ENCODE assay signal across 12 mouse cellular contexts in the genomic region with DNA sequence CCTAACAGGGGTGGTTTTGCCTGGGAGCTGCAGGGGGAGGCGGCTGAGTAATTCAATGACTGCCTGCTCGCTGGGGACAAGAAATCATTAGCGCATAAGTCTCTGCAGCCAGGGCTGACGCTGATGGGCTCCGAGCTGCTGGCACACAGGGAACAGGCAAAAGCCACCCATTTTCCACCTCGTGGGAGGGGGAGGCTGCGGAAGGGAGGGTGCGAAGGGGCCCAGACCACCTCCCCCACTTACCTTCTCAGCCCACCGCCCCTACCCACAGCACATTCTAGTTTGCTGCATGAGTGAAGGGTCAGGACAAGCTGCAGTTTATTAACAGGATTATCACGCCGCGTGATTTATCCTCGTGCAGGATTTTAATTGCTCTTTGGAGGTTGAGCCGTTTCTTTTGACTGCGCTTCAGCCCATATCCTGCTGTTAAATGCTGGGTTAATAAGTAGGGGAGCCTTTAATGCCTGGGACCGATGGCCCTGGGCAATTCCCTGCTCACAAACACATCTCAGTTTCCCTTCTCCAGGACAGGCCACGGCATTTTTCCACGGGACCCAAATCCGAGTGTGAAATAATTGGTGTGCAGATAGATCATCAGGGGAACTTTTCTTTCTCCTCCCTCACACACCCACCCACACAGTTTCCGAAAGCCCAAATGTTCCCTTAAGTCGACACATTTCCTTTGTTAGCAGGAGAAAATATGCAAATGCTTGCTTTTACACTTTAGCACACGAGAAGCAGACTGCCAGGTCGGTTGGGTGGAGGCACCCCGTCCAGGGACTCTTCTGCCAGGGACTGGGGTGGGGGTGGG.
DNase-seq lines count a peak whose midpoint lies in the region; ATAC-seq and TF ChIP-seq lines count a peak whose summit lies in the region.
"Had no signal": no experiment of that assay in that cellular context is flagged by ENCODE, and none has a peak within 500 bp of the region (broad histone marks: within the 10 kb centered on the region; RNA-seq: fewer than 3 reads in every experiment).

No protein-coding gene starts in this region.

- ATAC-seq in forebrain, embryonic 16.5 days = peak; percentile 22; the same call in 1 of the 2 replicates
- ATAC-seq in kidney, embryonic 16.5 days (ENCODE audit: low FRiP score, low TSS enrichment) = peak; percentile 73
- ATAC-seq in neural tube, embryonic 12.5 days (ENCODE audit: low FRiP score, low read depth) = peak; percentile 60
- no peak for ATAC-seq in stomach, postnatal 0 days (ENCODE audit: low FRiP score, low TSS enrichment)

- WGBS in kidney, adult 2 months = 24% methylated on average over 24 of the region's 24 CpGs
- WGBS in forebrain, embryonic 16.5 days = 7% methylated on average over 24 of the region's 24 CpGs
- WGBS in kidney, embryonic 16.5 days = 13% methylated on average over 24 of the region's 24 CpGs
- 14% methylated on average over 24 of the region's 24 CpGs for WGBS in neural tube, embryonic 12.5 days
- 31% methylated on average over 24 of the region's 24 CpGs for WGBS in stomach, postnatal 0 days

- peak overlapping the region; percentile 17 for H3K4me2 ChIP-seq in forebrain, embryonic 16.5 days (ENCODE audit: low read length)
- peak overlapping the region; percentile 29; the same call in 1 of the 2 replicates for H3K4me2 ChIP-seq in kidney, embryonic 16.5 days (replicated peaks; ENCODE audit: low read depth, low read length)
- H3K4me2 ChIP-seq in neural tube, embryonic 12.5 days (replicated peaks) = peak overlapping the region; percentile 35
- no peak overlapping the region for H3K4me2 ChIP-seq in stomach, postnatal 0 days (replicated peaks; ENCODE audit: low read depth)
- H3K4me2 ChIP-seq: heart, embryonic 11.5 days; limb, embryonic 15.5 days; stomach, embryonic 15.5 days had no signal

- no peak for TF ChIP-seq CTCF in kidney, adult 2 months (conservative IDR thresholded peaks at IDR 0.05; ENCODE audit: insufficient read depth, insufficient read length, low read depth, low read length)
- TF ChIP-seq CTCF in stomach, postnatal 0 days (IDR thresholded peaks at IDR 0.05; ENCODE audit: low read depth) = no peak

- no peaks in the 10 kb centered on the region for H3K27me3 ChIP-seq in kidney, adult 2 months (replicated peaks; ENCODE audit: control insufficient read depth, insufficient read depth, low read length)
- no peaks in the 10 kb centered on the region for H3K27me3 ChIP-seq in forebrain, embryonic 16.5 days (replicated peaks; ENCODE audit: control insufficient read depth, insufficient read depth, low read length)
- peaks cover 46% of the 10 kb centered on the region for H3K27me3 ChIP-seq in kidney, embryonic 16.5 days (ENCODE audit: insufficient read depth, low read length)
- H3K27me3 ChIP-seq in neural tube, embryonic 12.5 days (replicated peaks) = peaks cover 14% of the 10 kb centered on the region; the same call in 1 of the 2 replicates
- no peaks in the 10 kb centered on the region for H3K27me3 ChIP-seq in stomach, postnatal 0 days (ENCODE audit: control insufficient read depth, insufficient read depth, low read length)
- H3K27me3 ChIP-seq: stomach, embryonic 15.5 days had no signal

- DNase-seq in kidney, adult 2 months = peak; percentile 59
- no peak for DNase-seq in kidney, adult 18-20 months
- no peak for DNase-seq in stomach, postnatal 0 days (ENCODE audit: low spot score)
- DNase-seq in spleen, adult 12 weeks (ENCODE audit: low spot score) = no peak
- no peak for DNase-seq in cerebellum, postnatal 25 days
- DNase-seq: embryo, embryonic 11 days had no signal

- peak overlapping the region; percentile 48; the same call in 1 of the 2 replicates for H3K27ac ChIP-seq in kidney, adult 2 months (ENCODE audit: insufficient read depth, low read depth, low read length)
- H3K27ac ChIP-seq in forebrain, embryonic 16.5 days (ENCODE audit: low read length) = peak overlapping the region; percentile 75
- peak overlapping the region; percentile 79 for H3K27ac ChIP-seq in kidney, embryonic 16.5 days (ENCODE audit: low read length)
- H3K27ac ChIP-seq in neural tube, embryonic 12.5 days = 0 out of 2 replicates have a peak overlapping the region, but pooled peaks have one; percentile 26
- H3K27ac ChIP-seq in stomach, postnatal 0 days (replicated peaks) = no peak overlapping the region
- H3K27ac ChIP-seq: limb, embryonic 15.5 days; stomach, embryonic 15.5 days had no signal

- no peak for TF ChIP-seq EP300 in stomach, postnatal 0 days (optimal IDR thresholded peaks at IDR 0.05)

- H3K36me3 ChIP-seq in kidney, adult 2 months (ENCODE audit: control insufficient read depth, insufficient read depth, low read length) = no peaks in the 10 kb centered on the region
- H3K36me3 ChIP-seq in forebrain, embryonic 16.5 days (ENCODE audit: control insufficient read depth, insufficient read depth) = 0 out of 2 replicates have a peak, but pooled peaks cover 2% of the 10 kb centered on the region
- peaks cover 13% of the 10 kb centered on the region; the same call in 1 of the 2 replicates for H3K36me3 ChIP-seq in kidney, embryonic 16.5 days (ENCODE audit: insufficient read depth, low read length)
- peaks cover 15% of the 10 kb centered on the region for H3K36me3 ChIP-seq in neural tube, embryonic 12.5 days
- H3K36me3 ChIP-seq in stomach, postnatal 0 days (ENCODE audit: control insufficient read depth, insufficient read depth, low read length) = no peaks in the 10 kb centered on the region

- H3K9ac ChIP-seq in forebrain, embryonic 16.5 days (replicated peaks; ENCODE audit: low read depth, low read length) = peak overlapping the region; percentile 32; the same call in 1 of the 2 replicates
- H3K9ac ChIP-seq in kidney, embryonic 16.5 days (replicated peaks; ENCODE audit: low read length) = no peak overlapping the region
- no peak overlapping the region for H3K9ac ChIP-seq in neural tube, embryonic 12.5 days
- no peak overlapping the region for H3K9ac ChIP-seq in stomach, postnatal 0 days (ENCODE audit: low read length)
- H3K9ac ChIP-seq: limb, embryonic 15.5 days; stomach, embryonic 15.5 days had no signal

- H3K4me1 ChIP-seq in kidney, adult 2 months (ENCODE audit: control insufficient read depth, insufficient read depth, low read length) = peaks cover 28% of the 10 kb centered on the region
- peaks cover 50% of the 10 kb centered on the region for H3K4me1 ChIP-seq in forebrain, embryonic 16.5 days (replicated peaks; ENCODE audit: control insufficient read depth, insufficient read depth, low read length)
- H3K4me1 ChIP-seq in kidney, embryonic 16.5 days (ENCODE audit: insufficient read depth, low read length) = peaks cover 63% of the 10 kb centered on the region
- H3K4me1 ChIP-seq in neural tube, embryonic 12.5 days = peaks cover 53% of the 10 kb centered on the region
- H3K4me1 ChIP-seq in stomach, postnatal 0 days (replicated peaks; ENCODE audit: control insufficient read depth, insufficient read depth) = no peaks in the 10 kb centered on the region

- no peaks in the 10 kb centered on the region for H3K9me3 ChIP-seq in forebrain, embryonic 16.5 days (ENCODE audit: control insufficient read depth, low read length)
- H3K9me3 ChIP-seq in kidney, embryonic 16.5 days (ENCODE audit: low read length) = no peaks in the 10 kb centered on the region
- no peaks in the 10 kb centered on the region for H3K9me3 ChIP-seq in neural tube, embryonic 12.5 days
- H3K9me3 ChIP-seq in stomach, postnatal 0 days (ENCODE audit: control insufficient read depth, low read length) = no peaks in the 10 kb centered on the region
- H3K9me3 ChIP-seq: limb, embryonic 15.5 days; stomach, embryonic 15.5 days had no signal

- TF ChIP-seq POLR2A in kidney, adult 2 months (IDR thresholded peaks at IDR 0.05; ENCODE audit: low read depth, low read length) = no peak

- H3K4me3 ChIP-seq in kidney, adult 2 months (ENCODE audit: insufficient read depth, low read depth, low read length) = no peak overlapping the region
- H3K4me3 ChIP-seq in forebrain, embryonic 16.5 days (replicated peaks; ENCODE audit: low read length) = no peak overlapping the region
- H3K4me3 ChIP-seq in kidney, embryonic 16.5 days (ENCODE audit: low read length) = no peak overlapping the region
- H3K4me3 ChIP-seq in neural tube, embryonic 12.5 days = no peak overlapping the region
- no peak overlapping the region for H3K4me3 ChIP-seq in stomach, postnatal 0 days (ENCODE audit: low read depth, low read length)
- H3K4me3 ChIP-seq: limb, embryonic 15.5 days; stomach, embryonic 15.5 days had no signal
